Mouse (Mus musculus) NIH3T3 (cell line): Measurements from ENCODE around the gene Phactr4.

Source experiments
- DNase-seq: peaks from one replicate; pipeline ENCODE4 v3.0.0-alpha.2; 2012; ENCODE audit warnings: low read depth

Phactr4 gene

GRCm38 (mm10) chr4:132411322-132412094, 10.8 kb downstream of the Phactr4 start:
- DNase-seq, result peak; percentile 72

- DNase-seq, result no peak
Observed at GRCm38 (mm10) chr4:132409587-132410229, 12.6 kb downstream of the Phactr4 start.

- DNase-seq, result peak; percentile 55
Observed at GRCm38 (mm10) chr4:132406393-132407189, 15.7 kb downstream of the Phactr4 start.

- DNase-seq, result no peak
Observed at GRCm38 (mm10) chr4:132404588-132404987, 17.7 kb downstream of the Phactr4 start.

- DNase-seq, result peak; percentile 80
Observed at GRCm38 (mm10) chr4:132403063-132403660, 19.1 kb downstream of the Phactr4 start.

GRCm38 (mm10) chr4:132401016-132401415, 21.3 kb downstream of the Phactr4 start:
- DNase-seq, result no peak

- DNase-seq, result peak; percentile 45
Observed at GRCm38 (mm10) chr4:132398863-132399262, 23.4 kb downstream of the Phactr4 start.

- peak; percentile 85 for DNase-seq
Observed at GRCm38 (mm10) chr4:132398045-132398774, 24.1 kb downstream of the Phactr4 start.

- no peak for DNase-seq
Observed at GRCm38 (mm10) chr4:132397120-132397519, 25.2 kb downstream of the Phactr4 start.

- DNase-seq, result no peak
Observed at GRCm38 (mm10) chr4:132396251-132396650, 26.0 kb downstream of the Phactr4 start.

- no peak for DNase-seq
Observed at GRCm38 (mm10) chr4:132391063-132391740, 31.1 kb downstream of the Phactr4 start.

- DNase-seq, result no peak
Observed at GRCm38 (mm10) chr4:132389302-132389701, 33.0 kb downstream of the Phactr4 start.

GRCm38 (mm10) chr4:132387617-132388016, 34.7 kb downstream of the Phactr4 start:
- DNase-seq, result no peak

GRCm38 (mm10) chr4:132386846-132387245, 35.4 kb downstream of the Phactr4 start:
- no peak for DNase-seq

- DNase-seq, result no peak
Observed at GRCm38 (mm10) chr4:132385771-132386410, 36.4 kb downstream of the Phactr4 start.

GRCm38 (mm10) chr4:132383455-132383854, 38.8 kb downstream of the Phactr4 start:
- no peak for DNase-seq

- no peak for DNase-seq
Observed at GRCm38 (mm10) chr4:132382296-132382695, 40.0 kb downstream of the Phactr4 start.

- no peak for DNase-seq
Observed at GRCm38 (mm10) chr4:132380965-132381616, 41.2 kb downstream of the Phactr4 start.

- DNase-seq, result no peak
Observed at GRCm38 (mm10) chr4:132373820-132374219, 48.5 kb downstream of the Phactr4 start.
